Mouse (Mus musculus): ENCODE measurements at regions not wholly inside any gene's neighbourhood (a gene's known extent, or its start where the extent isn't known, plus 50 kb on each side); places are given as distances from the start of the nearest gene placed in this dataset.

GRCm38 (mm10) chr6:51283916-51284706 lies 148.4 kb upstream of the Nfe2l3 start:
- Histone ChIP-seq H3K9ac (replicated peaks) (no peak overlapping the region), H3K4me2 (ENCODE audit: low read depth) (no peak overlapping the region), H3K27me3 (ENCODE audit: control insufficient read depth, insufficient read depth, low read length) (no peaks in the 10 kb centered on the region), H3K4me1 (replicated peaks; ENCODE audit: control insufficient read depth in 2 of 2, insufficient read depth in 2 of 2, low read length in 1 of 2) (no peaks in the 10 kb centered on the region), H3K27ac (no peak overlapping the region), H3K36me3 (replicated peaks; ENCODE audit: control insufficient read depth, insufficient read depth, low read depth) (no peaks in the 10 kb centered on the region), H3K9me3 (ENCODE audit: control insufficient read depth, low read length) (no peaks in the 10 kb centered on the region), H3K4me3 (ENCODE audit: insufficient read depth in 1 of 2, low read depth in 2 of 2, low read length in 2 of 2) (no peak overlapping the region)
- TF ChIP-seq CTCF (IDR thresholded peaks at IDR 0.05; ENCODE audit: low read depth) (no peak), EP300 (IDR thresholded peaks at IDR 0.05; ENCODE audit: low read depth) (no peak)
- ATAC-seq (ENCODE audit: insufficient read depth) (no peak), DNase-seq (ENCODE audit: low read depth in 3 of 3, low spot score in 3 of 3) (no peak)
- 69% methylated on average over 11 of the region's 11 CpGs for WGBS (ENCODE audit: insufficient replicate concordance)

- Histone ChIP-seq H3K4me2 (ENCODE audit: low read depth) (no peak overlapping the region), H3K4me3 (ENCODE audit: insufficient read depth in 1 of 2, low read depth in 2 of 2, low read length in 2 of 2) (no peak overlapping the region), H3K9me3 (ENCODE audit: control insufficient read depth, low read length) (no peaks in the 10 kb centered on the region), H3K36me3 (replicated peaks; ENCODE audit: control insufficient read depth, insufficient read depth, low read depth) (no peaks in the 10 kb centered on the region), H3K4me1 (replicated peaks; ENCODE audit: control insufficient read depth in 2 of 2, insufficient read depth in 2 of 2, low read length in 1 of 2) (no peaks in the 10 kb centered on the region), H3K27ac (no peak overlapping the region), H3K27me3 (ENCODE audit: control insufficient read depth, insufficient read depth, low read length) (no peaks in the 10 kb centered on the region), H3K9ac (replicated peaks) (no peak overlapping the region)
- ATAC-seq (ENCODE audit: insufficient read depth) (no peak), DNase-seq (ENCODE audit: low read depth in 3 of 3, low spot score in 3 of 3) (no peak)
- WGBS (ENCODE audit: insufficient replicate concordance): 63% methylated on average over 9 of the region's 9 CpGs
- TF ChIP-seq EP300 (IDR thresholded peaks at IDR 0.05; ENCODE audit: low read depth) (no peak), CTCF (IDR thresholded peaks at IDR 0.05; ENCODE audit: low read depth) (no peak)
These were observed 147.6 kb upstream of the Nfe2l3 start for GRCm38 (mm10) chr6:51284881-51285280.

- Histone ChIP-seq H3K4me2 (ENCODE audit: low read depth) (no peak overlapping the region), H3K27me3 (ENCODE audit: control insufficient read depth, insufficient read depth, low read length) (no peaks in the 10 kb centered on the region), H3K9ac (replicated peaks) (no peak overlapping the region), H3K27ac (no peak overlapping the region), H3K36me3 (replicated peaks; ENCODE audit: control insufficient read depth, insufficient read depth, low read depth) (no peaks in the 10 kb centered on the region), H3K9me3 (ENCODE audit: control insufficient read depth, low read length) (no peaks in the 10 kb centered on the region), H3K4me1 (replicated peaks; ENCODE audit: control insufficient read depth in 2 of 2, insufficient read depth in 2 of 2, low read length in 1 of 2) (no peaks in the 10 kb centered on the region), H3K4me3 (ENCODE audit: insufficient read depth in 1 of 2, low read depth in 2 of 2, low read length in 2 of 2) (no peak overlapping the region)
- 24% methylated on average over 2 of the region's 2 CpGs for WGBS (ENCODE audit: insufficient replicate concordance)
- TF ChIP-seq CTCF (IDR thresholded peaks at IDR 0.05; ENCODE audit: low read depth) (no peak), EP300 (IDR thresholded peaks at IDR 0.05; ENCODE audit: low read depth) (no peak)
- DNase-seq (ENCODE audit: low read depth in 3 of 3, low spot score in 3 of 3) (no peak), ATAC-seq (ENCODE audit: insufficient read depth) (no peak)
These were observed 145.6 kb upstream of the Nfe2l3 start for GRCm38 (mm10) chr6:51286836-51287235.

- WGBS (ENCODE audit: insufficient replicate concordance): 44% methylated on average over 2 of the region's 2 CpGs
- H3K4me2 ChIP-seq (ENCODE audit: low read depth): no peak overlapping the region
- no peaks in the 10 kb centered on the region for H3K36me3 ChIP-seq (replicated peaks; ENCODE audit: control insufficient read depth, insufficient read depth, low read depth)
- ATAC-seq (ENCODE audit: insufficient read depth) (no peak), DNase-seq (ENCODE audit: low read depth in 3 of 3, low spot score in 3 of 3) (no peak)
- no peaks in the 10 kb centered on the region for H3K27me3 ChIP-seq (ENCODE audit: control insufficient read depth, insufficient read depth, low read length)
- H3K4me3 ChIP-seq (ENCODE audit: insufficient read depth in 1 of 2, low read depth in 2 of 2, low read length in 2 of 2): no peak overlapping the region
- H3K9me3 ChIP-seq (ENCODE audit: control insufficient read depth, low read length): no peaks in the 10 kb centered on the region
- no peak overlapping the region for H3K9ac ChIP-seq (replicated peaks)
- TF ChIP-seq EP300 (IDR thresholded peaks at IDR 0.05; ENCODE audit: low read depth): no peak
- no peaks in the 10 kb centered on the region for H3K4me1 ChIP-seq (replicated peaks; ENCODE audit: control insufficient read depth in 2 of 2, insufficient read depth in 2 of 2, low read length in 1 of 2)
- H3K27ac ChIP-seq: no peak overlapping the region
These were observed 145.1 kb upstream of the Nfe2l3 start for GRCm38 (mm10) chr6:51287383-51287782.

GRCm38 (mm10) chr6:51287807-51288206 lies 144.7 kb upstream of the Nfe2l3 start:
- DNase-seq (ENCODE audit: low read depth in 3 of 3, low spot score in 3 of 3): no peak
- Histone ChIP-seq H3K9ac (replicated peaks) (no peak overlapping the region), H3K27me3 (ENCODE audit: control insufficient read depth, insufficient read depth, low read length) (no peaks in the 10 kb centered on the region), H3K4me1 (replicated peaks; ENCODE audit: control insufficient read depth in 2 of 2, insufficient read depth in 2 of 2, low read length in 1 of 2) (no peaks in the 10 kb centered on the region), H3K4me3 (ENCODE audit: insufficient read depth in 1 of 2, low read depth in 2 of 2, low read length in 2 of 2) (no peak overlapping the region), H3K9me3 (ENCODE audit: control insufficient read depth, low read length) (no peaks in the 10 kb centered on the region), H3K4me2 (ENCODE audit: low read depth) (no peak overlapping the region), H3K27ac (no peak overlapping the region), H3K36me3 (replicated peaks; ENCODE audit: control insufficient read depth, insufficient read depth, low read depth) (no peaks in the 10 kb centered on the region)
- no peak for ATAC-seq (ENCODE audit: insufficient read depth)
- no peak for TF ChIP-seq EP300 (IDR thresholded peaks at IDR 0.05; ENCODE audit: low read depth)
- no peak for TF ChIP-seq CTCF (IDR thresholded peaks at IDR 0.05; ENCODE audit: low read depth)
- WGBS (ENCODE audit: insufficient replicate concordance): 35% methylated on average over 6 of the region's 6 CpGs

Measured in liver, embryonic 14.5 days (tissue).